Mouse (Mus musculus): ENCODE measurements at regions not wholly inside any gene's neighbourhood (a gene's known extent, or its start where the extent isn't known, plus 50 kb on each side); places are given as distances from the start of the nearest gene placed in this dataset.

DNA sequence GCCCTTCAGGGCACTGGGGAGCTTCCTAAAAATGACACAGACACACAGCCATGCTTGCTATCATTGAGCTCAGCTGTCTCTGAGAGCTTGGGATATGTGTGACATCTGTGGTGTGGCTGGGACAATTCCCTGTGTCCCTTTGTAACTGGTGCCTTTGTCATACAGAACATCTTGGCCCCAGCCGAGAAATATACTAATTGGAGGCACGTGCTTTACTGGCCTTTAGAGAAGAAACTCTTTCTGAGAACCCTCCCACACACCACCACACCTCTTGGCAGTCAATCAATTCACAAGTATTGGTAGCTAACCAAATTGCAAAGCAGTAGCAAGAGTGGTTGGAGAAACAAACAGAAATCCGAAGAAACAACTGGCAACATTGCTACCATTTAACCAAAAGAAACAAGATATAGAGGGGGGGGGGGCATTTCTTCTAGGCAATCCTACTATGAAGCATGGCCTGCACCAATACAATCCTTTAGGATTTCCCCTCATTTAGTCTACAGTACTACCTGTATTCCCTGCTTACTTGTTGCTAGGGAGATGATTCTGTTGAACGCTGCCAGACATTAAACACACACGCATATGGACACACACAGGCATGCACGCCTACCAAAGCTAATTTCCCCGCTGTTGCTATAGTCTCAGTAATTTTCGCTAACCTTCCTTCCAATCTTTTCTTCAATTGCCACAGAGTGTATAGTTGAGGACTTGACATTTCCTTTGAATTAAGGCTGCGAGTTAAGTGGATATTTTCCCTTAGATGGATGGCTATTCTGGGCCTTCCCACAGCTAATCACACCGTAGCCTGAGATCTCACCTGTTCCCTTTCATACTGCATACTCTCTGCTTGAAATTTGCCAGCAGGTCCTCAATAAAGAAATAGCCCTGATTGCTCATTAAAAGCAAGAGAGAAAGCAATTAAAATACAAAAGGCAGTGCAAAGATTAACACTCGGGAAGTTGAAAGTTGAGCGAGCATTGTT, 625.3 kb upstream of the Cdh5 start:
- WGBS, result 66% methylated on average over 12 of the region's 12 CpGs

DNA sequence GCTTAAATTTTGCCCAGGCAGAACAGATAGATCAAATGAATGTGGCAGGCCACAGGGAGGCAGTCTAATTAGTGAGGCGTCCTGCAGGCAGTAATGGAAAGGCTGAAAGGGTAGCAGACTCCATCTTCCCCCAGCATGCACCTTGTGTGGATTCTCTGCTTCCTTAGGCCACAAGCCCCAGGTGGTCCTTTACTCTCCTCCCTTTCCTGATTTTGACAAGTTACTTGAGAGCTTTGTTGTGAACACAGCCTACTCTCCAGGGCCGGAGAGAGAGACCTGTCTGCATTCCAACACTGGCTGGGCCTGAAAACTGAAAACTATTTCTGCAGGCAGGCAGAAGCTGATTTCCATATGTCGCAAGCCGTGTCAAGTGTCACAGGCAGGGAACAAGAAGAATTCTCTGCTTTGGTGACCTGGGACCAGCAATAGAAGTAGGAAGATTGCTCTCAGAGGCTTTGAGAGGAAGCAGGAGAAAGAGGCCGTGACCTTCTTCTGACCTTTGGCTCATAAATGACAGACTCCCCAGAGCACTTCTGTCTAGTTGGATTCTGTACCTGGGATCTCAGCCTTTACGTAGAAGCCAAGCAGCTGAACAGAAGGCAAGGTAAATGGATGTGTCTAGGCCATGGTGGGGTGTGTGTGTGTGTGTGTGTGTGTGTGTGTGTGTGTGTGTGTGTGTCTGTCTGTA, 619.2 kb upstream of the Cdh5 start:
- no peak overlapping the region for H3K4me2 ChIP-seq (ENCODE audit: low read depth, low read length)
- H3K27ac ChIP-seq (replicated peaks; ENCODE audit: low read depth, low read length), result 0 out of 2 replicates have a peak overlapping the region, but pooled peaks have one; percentile 39
- 14% methylated on average over 6 of the region's 6 CpGs for WGBS
- ATAC-seq (ENCODE audit: low read depth) (peak; percentile 72), DNase-seq (ENCODE audit: low spot score) (peak; percentile 63)
- H3K9ac ChIP-seq (ENCODE audit: low read depth, low read length), result no peak overlapping the region
- H3K4me3 ChIP-seq (ENCODE audit: low read depth, low read length), result no peak overlapping the region
- no peaks in the 10 kb centered on the region for H3K27me3 ChIP-seq (replicated peaks; ENCODE audit: control insufficient read depth, insufficient read depth, low read length)
- H3K36me3 ChIP-seq (ENCODE audit: control insufficient read depth, insufficient read depth, low read length), result no peaks in the 10 kb centered on the region
- no peaks in the 10 kb centered on the region for H3K9me3 ChIP-seq (ENCODE audit: control insufficient read depth, low read length)
- peaks cover 12% of the 10 kb centered on the region for H3K4me1 ChIP-seq (ENCODE audit: control insufficient read depth, insufficient read depth, low read length)

More for the DNA sequence above, 625.3 kb upstream of the Cdh5 start:
- H3K9me3 ChIP-seq (ENCODE audit: control insufficient read depth, low read length), result no peaks in the 10 kb centered on the region
- DNase-seq (ENCODE audit: low spot score) (no peak), ATAC-seq (ENCODE audit: low read depth) (no peak)
- H3K4me2 ChIP-seq (ENCODE audit: low read depth, low read length), result no peak overlapping the region
- no peak overlapping the region for H3K9ac ChIP-seq (ENCODE audit: low read depth, low read length)
- no peak overlapping the region for H3K27ac ChIP-seq (replicated peaks; ENCODE audit: low read depth, low read length)
- H3K36me3 ChIP-seq (ENCODE audit: control insufficient read depth, insufficient read depth, low read length), result no peaks in the 10 kb centered on the region
- H3K27me3 ChIP-seq (replicated peaks; ENCODE audit: control insufficient read depth, insufficient read depth, low read length), result no peaks in the 10 kb centered on the region
- H3K4me1 ChIP-seq (ENCODE audit: control insufficient read depth, insufficient read depth, low read length), result peaks cover 2% of the 10 kb centered on the region; the same call in 1 of the 2 replicates
- H3K4me3 ChIP-seq (ENCODE audit: low read depth, low read length), result no peak overlapping the region

DNA sequence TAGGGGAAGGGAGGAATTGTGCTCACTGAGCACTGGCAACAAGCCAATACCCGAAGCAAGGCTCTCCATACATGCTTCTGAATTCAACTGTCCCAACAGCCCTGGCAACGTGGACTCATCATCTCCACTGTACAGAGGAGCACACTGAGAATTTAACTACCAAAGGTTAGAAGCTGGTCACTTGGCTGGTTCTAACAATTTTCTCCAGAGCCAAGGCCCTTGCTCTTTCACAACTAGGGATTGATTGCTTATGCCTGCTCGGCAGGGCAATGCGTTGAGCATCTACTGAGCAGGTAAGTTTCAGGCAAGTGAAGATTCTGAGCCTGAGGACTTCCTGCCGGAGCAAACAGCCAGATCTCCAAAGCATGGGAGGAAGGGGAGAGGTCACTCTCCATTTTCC, 616.0 kb upstream of the Cdh5 start:
- Histone ChIP-seq H3K4me3 (ENCODE audit: low read depth, low read length) (no peak overlapping the region), H3K36me3 (ENCODE audit: control insufficient read depth, insufficient read depth, low read length) (no peaks in the 10 kb centered on the region), H3K27me3 (replicated peaks; ENCODE audit: control insufficient read depth, insufficient read depth, low read length) (no peaks in the 10 kb centered on the region), H3K27ac (replicated peaks; ENCODE audit: low read depth, low read length) (no peak overlapping the region), H3K4me2 (ENCODE audit: low read depth, low read length) (no peak overlapping the region), H3K4me1 (ENCODE audit: control insufficient read depth, insufficient read depth, low read length) (peaks cover 15% of the 10 kb centered on the region), H3K9me3 (ENCODE audit: control insufficient read depth, low read length) (no peaks in the 10 kb centered on the region), H3K9ac (ENCODE audit: low read depth, low read length) (no peak overlapping the region)
- DNase-seq (ENCODE audit: low spot score) (no peak), ATAC-seq (ENCODE audit: low read depth) (no peak)
- 80% methylated on average over 5 of the region's 5 CpGs for WGBS

DNA sequence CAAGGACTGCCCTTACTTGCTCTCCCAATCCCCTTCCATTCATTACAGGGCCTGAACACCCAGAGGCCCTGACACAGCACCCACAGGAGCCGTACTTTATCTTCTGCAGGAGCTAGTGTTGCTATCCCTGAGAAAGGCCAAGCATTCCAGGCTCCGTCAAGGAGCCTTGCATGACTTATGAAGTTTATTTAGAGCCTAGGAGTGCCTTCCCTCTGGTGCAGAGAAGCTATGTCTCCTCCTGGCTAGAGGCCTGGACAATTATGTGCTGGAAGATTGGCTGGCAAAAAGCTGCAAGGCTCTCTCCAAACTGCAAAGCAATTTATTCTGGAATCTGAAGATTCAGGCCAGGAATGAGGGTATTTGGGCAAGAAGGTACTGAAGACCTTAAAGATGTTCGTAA, 612.0 kb upstream of the Cdh5 start:
- 60% methylated on average over 3 of the region's 3 CpGs for WGBS
- Histone ChIP-seq H3K36me3 (ENCODE audit: control insufficient read depth, insufficient read depth, low read length) (no peaks in the 10 kb centered on the region), H3K27ac (replicated peaks; ENCODE audit: low read depth, low read length) (no peak overlapping the region)

GRCm38 (mm10) chr8:103492914-103493517, 608.4 kb upstream of the Cdh5 start:
- no peak overlapping the region for H3K4me3 ChIP-seq (ENCODE audit: low read depth, low read length)
- no peaks in the 10 kb centered on the region for H3K36me3 ChIP-seq (ENCODE audit: control insufficient read depth, insufficient read depth, low read length)
- H3K27ac ChIP-seq (replicated peaks; ENCODE audit: low read depth, low read length), result peak overlapping the region; percentile 59
- H3K4me1 ChIP-seq (ENCODE audit: control insufficient read depth, insufficient read depth, low read length), result peaks cover 12% of the 10 kb centered on the region
- ATAC-seq (ENCODE audit: low read depth) (peak; percentile 81), DNase-seq (ENCODE audit: low spot score) (peak; percentile 90)
- no peaks in the 10 kb centered on the region for H3K9me3 ChIP-seq (ENCODE audit: control insufficient read depth, low read length)
- H3K27me3 ChIP-seq (replicated peaks; ENCODE audit: control insufficient read depth, insufficient read depth, low read length), result no peaks in the 10 kb centered on the region
- WGBS, result 43% methylated on average over 7 of the region's 7 CpGs
- no peak overlapping the region for H3K4me2 ChIP-seq (ENCODE audit: low read depth, low read length)
- no peak overlapping the region for H3K9ac ChIP-seq (ENCODE audit: low read depth, low read length)

More for the DNA sequence above, 612.0 kb upstream of the Cdh5 start:
- no peaks in the 10 kb centered on the region for H3K9me3 ChIP-seq (ENCODE audit: control insufficient read depth, low read length)
- ATAC-seq (ENCODE audit: low read depth) (no peak), DNase-seq (ENCODE audit: low spot score) (peak; percentile 48)
- H3K27me3 ChIP-seq (replicated peaks; ENCODE audit: control insufficient read depth, insufficient read depth, low read length), result no peaks in the 10 kb centered on the region
- H3K4me3 ChIP-seq (ENCODE audit: low read depth, low read length), result no peak overlapping the region
- H3K4me1 ChIP-seq (ENCODE audit: control insufficient read depth, insufficient read depth, low read length), result peaks cover 12% of the 10 kb centered on the region
- no peak overlapping the region for H3K9ac ChIP-seq (ENCODE audit: low read depth, low read length)
- no peak overlapping the region for H3K4me2 ChIP-seq (ENCODE audit: low read depth, low read length)

GRCm38 (mm10) chr8:103493932-103494493, 607.4 kb upstream of the Cdh5 start:
- Histone ChIP-seq H3K9ac (ENCODE audit: low read depth, low read length) (no peak overlapping the region), H3K9me3 (ENCODE audit: control insufficient read depth, low read length) (no peaks in the 10 kb centered on the region), H3K4me1 (ENCODE audit: control insufficient read depth, insufficient read depth, low read length) (peaks cover 10% of the 10 kb centered on the region), H3K27ac (replicated peaks; ENCODE audit: low read depth, low read length) (peak overlapping the region; percentile 45; the same call in 1 of the 2 replicates), H3K27me3 (replicated peaks; ENCODE audit: control insufficient read depth, insufficient read depth, low read length) (no peaks in the 10 kb centered on the region), H3K4me2 (ENCODE audit: low read depth, low read length) (no peak overlapping the region), H3K36me3 (ENCODE audit: control insufficient read depth, insufficient read depth, low read length) (no peaks in the 10 kb centered on the region), H3K4me3 (ENCODE audit: low read depth, low read length) (no peak overlapping the region)
- 78% methylated on average over 4 of the region's 4 CpGs for WGBS
- no peak for ATAC-seq (ENCODE audit: low read depth)
- DNase-seq (ENCODE audit: low spot score), result no peak

GRCm38 (mm10) chr8:103494670-103495069, 606.8 kb upstream of the Cdh5 start:
- no peaks in the 10 kb centered on the region for H3K9me3 ChIP-seq (ENCODE audit: control insufficient read depth, low read length)
- DNase-seq (ENCODE audit: low spot score) (peak; percentile 35), ATAC-seq (ENCODE audit: low read depth) (peak; percentile 71; the same call in 1 of the 2 replicates)
- no peaks in the 10 kb centered on the region for H3K36me3 ChIP-seq (ENCODE audit: control insufficient read depth, insufficient read depth, low read length)
- H3K4me2 ChIP-seq (ENCODE audit: low read depth, low read length), result no peak overlapping the region
- no peak overlapping the region for H3K27ac ChIP-seq (replicated peaks; ENCODE audit: low read depth, low read length)
- H3K4me1 ChIP-seq (ENCODE audit: control insufficient read depth, insufficient read depth, low read length), result peaks cover 8% of the 10 kb centered on the region
- no peak overlapping the region for H3K9ac ChIP-seq (ENCODE audit: low read depth, low read length)
- 62% methylated on average over 1 of the region's 1 CpGs for WGBS
- H3K4me3 ChIP-seq (ENCODE audit: low read depth, low read length), result no peak overlapping the region
- H3K27me3 ChIP-seq (replicated peaks; ENCODE audit: control insufficient read depth, insufficient read depth, low read length), result no peaks in the 10 kb centered on the region

- ATAC-seq (ENCODE audit: low read depth) (no peak), DNase-seq (ENCODE audit: low spot score) (peak; percentile 55)
- H3K27ac ChIP-seq (replicated peaks; ENCODE audit: low read depth, low read length), result no peak overlapping the region
- peaks cover 7% of the 10 kb centered on the region for H3K4me1 ChIP-seq (ENCODE audit: control insufficient read depth, insufficient read depth, low read length)
- 51% methylated on average over 2 of the region's 2 CpGs for WGBS
- H3K27me3 ChIP-seq (replicated peaks; ENCODE audit: control insufficient read depth, insufficient read depth, low read length), result no peaks in the 10 kb centered on the region
- H3K9ac ChIP-seq (ENCODE audit: low read depth, low read length), result no peak overlapping the region
- H3K4me2 ChIP-seq (ENCODE audit: low read depth, low read length), result no peak overlapping the region
- H3K4me3 ChIP-seq (ENCODE audit: low read depth, low read length), result no peak overlapping the region
- no peaks in the 10 kb centered on the region for H3K36me3 ChIP-seq (ENCODE audit: control insufficient read depth, insufficient read depth, low read length)
- no peaks in the 10 kb centered on the region for H3K9me3 ChIP-seq (ENCODE audit: control insufficient read depth, low read length)
These were observed 600.1 kb upstream of the Cdh5 start for GRCm38 (mm10) chr8:103501328-103501727.
